Mouse (Mus musculus): ENCODE measurements around the gene Jag2.

The Jag2 gene

GRCm38 (mm10) chr12:112903941-112904340, 25.6 kb downstream of the Jag2 start:
- DNase-seq (ENCODE audit: low read depth, low spot score): no peak

- peak; percentile 90 for DNase-seq (ENCODE audit: low read depth, low spot score)
Observed at GRCm38 (mm10) chr12:112900641-112901040, 28.9 kb downstream of the Jag2 start.

- no peak for DNase-seq (ENCODE audit: low read depth, low spot score)
Observed at GRCm38 (mm10) chr12:112898960-112899359, 30.6 kb downstream of the Jag2 start.

GRCm38 (mm10) chr12:112898351-112898750, 31.2 kb downstream of the Jag2 start:
- DNase-seq (ENCODE audit: low read depth, low spot score): no peak

GRCm38 (mm10) chr12:112897522-112898212, 31.9 kb downstream of the Jag2 start:
- peak; percentile 33 for DNase-seq (ENCODE audit: low read depth, low spot score)

GRCm38 (mm10) chr12:112894969-112895368, 34.6 kb downstream of the Jag2 start:
- DNase-seq (ENCODE audit: low read depth, low spot score): peak; percentile 25

GRCm38 (mm10) chr12:112894303-112894884, 35.2 kb downstream of the Jag2 start:
- DNase-seq (ENCODE audit: low read depth, low spot score): peak; percentile 71

- peak; percentile 49 for DNase-seq (ENCODE audit: low read depth, low spot score)
Observed at GRCm38 (mm10) chr12:112885465-112885864, 44.1 kb downstream of the Jag2 start.

GRCm38 (mm10) chr12:112881301-112881815, 48.2 kb downstream of the Jag2 start:
- no peak for DNase-seq (ENCODE audit: low read depth, low spot score)

GRCm38 (mm10) chr12:112880661-112881060, 48.9 kb downstream of the Jag2 start:
- DNase-seq (ENCODE audit: low read depth, low spot score): no peak

- DNase-seq (ENCODE audit: low read depth, low spot score): no peak
Observed at GRCm38 (mm10) chr12:112879731-112880130, 49.8 kb downstream of the Jag2 start.

GRCm38 (mm10) chr12:112877607-112878020, 52.0 kb downstream of the Jag2 start:
- DNase-seq (ENCODE audit: low read depth, low spot score): no peak

GRCm38 (mm10) chr12:112877073-112877576, 52.5 kb downstream of the Jag2 start:
- no peak for DNase-seq (ENCODE audit: low read depth, low spot score)

GRCm38 (mm10) chr12:112876332-112877072, 53.1 kb downstream of the Jag2 start:
- peak; percentile 43 for DNase-seq (ENCODE audit: low read depth, low spot score)

- peak; percentile 92 for DNase-seq (ENCODE audit: low read depth, low spot score)
Observed at GRCm38 (mm10) chr12:112875225-112876013, 54.2 kb downstream of the Jag2 start.

GRCm38 (mm10) chr12:112874199-112874598, 55.4 kb downstream of the Jag2 start:
- DNase-seq (ENCODE audit: low read depth, low spot score): no peak

GRCm38 (mm10) chr12:112873452-112874190, 56.0 kb downstream of the Jag2 start:
- peak; percentile 71 for DNase-seq (ENCODE audit: low read depth, low spot score)

- no peak for DNase-seq (ENCODE audit: low read depth, low spot score)
Observed at GRCm38 (mm10) chr12:112872991-112873390, 56.6 kb downstream of the Jag2 start.

- DNase-seq (ENCODE audit: low read depth, low spot score): no peak
Observed at GRCm38 (mm10) chr12:112871272-112871671, 58.3 kb downstream of the Jag2 start.

- DNase-seq (ENCODE audit: low read depth, low spot score): no peak
Observed at GRCm38 (mm10) chr12:112870775-112871174, 58.8 kb downstream of the Jag2 start.

- DNase-seq (ENCODE audit: low read depth, low spot score): no peak
Observed at GRCm38 (mm10) chr12:112869783-112870204, 59.8 kb downstream of the Jag2 start.

All from brain, adult 2 months (tissue).